Mouse (Mus musculus) stomach, embryonic 14.5 days (tissue): Measurements from ENCODE around the gene Armh3. TPM values are rescaled to one million over a fixed set of nuclear protein-coding genes. Genes with fewer than 3 reads are reported as not detected.

Experiments
- ATAC-seq: fragments of 200-750 bp; cut with Nextera tagmentation; 2 replicates; pipeline ENCODE4 v1.8.0; 2017; ENCODE audit warnings: low read depth, moderate TSS enrichment; ENCODE audit not compliant: insufficient number of reproducible peaks, insufficient read depth, low FRiP score
- H3K27ac ChIP-seq: fragments of 300-500 bp; sonication (generic); 2 replicates; pipeline ENCODE4 v1.5.1; 2014; ENCODE audit warnings: mild to moderate bottlenecking, low read length, moderate library complexity, mixed read lengths
- H3K27me3 ChIP-seq: fragments of 300-500 bp; sonication (generic); 2 replicates; pipeline ENCODE4 v1.6.1; 2014; ENCODE audit warnings: low read length, control low read depth, mixed read lengths; ENCODE audit not compliant: control insufficient read depth, insufficient read depth
- H3K36me3 ChIP-seq: fragments of 300-500 bp; sonication (generic); 2 replicates; pipeline ENCODE4 v1.6.1; 2014; ENCODE audit warnings: mild to moderate bottlenecking, control low read depth, low read length, moderate library complexity, mixed read lengths; ENCODE audit not compliant: control insufficient read depth, insufficient read depth
- H3K4me1 ChIP-seq: fragments of 300-500 bp; sonication (generic); 2 replicates; pipeline ENCODE4 v1.6.1; 2014; ENCODE audit warnings: low read length, control low read depth, mixed read lengths; ENCODE audit not compliant: control insufficient read depth, insufficient read depth
- H3K4me2 ChIP-seq: fragments of 300-500 bp; sonication (generic); replicated peaks from 2 replicates; pipeline ENCODE4 v1.6.1; 2014; ENCODE audit warnings: low read depth, low read length, control low read depth
- H3K4me3 ChIP-seq: fragments of 300-500 bp; sonication (generic); 2 replicates; pipeline ENCODE4 v1.5.1; 2014; ENCODE audit warnings: low read depth, low read length, control low read depth
- H3K9ac ChIP-seq: fragments of 300-500 bp; sonication (generic); replicated peaks from 2 replicates; pipeline ENCODE4 v1.6.1; 2014; ENCODE audit warnings: low read depth, mild to moderate bottlenecking, control low read depth, low read length, moderate library complexity, mixed read lengths
- H3K9me3 ChIP-seq: fragments of 300-500 bp; sonication (generic); 2 replicates; pipeline ENCODE4 v1.6.1; 2016; ENCODE audit warnings: low read depth, low read length, control low read depth; ENCODE audit not compliant: control insufficient read depth
- WGBS: fragments of 180-500 bp; shearing (Covaris S2); extraction: QIAGEN DNeasy Blood & Tissue Kit; methylation state at CpG from one replicate; pipeline ENCODE4 v1.1.7; 2014; 5-methylcytosine and 5-hydroxymethylcytosine counted together
- polyA plus RNA-seq: library from polyadenylated mRNA; unstranded; fragments of >200 nt; fragmentation: Nextera tagmentation; extraction: Ambion mirVana; gene quantifications from 2 replicates; pipeline ENCODE4 v1.2.1, GENCODE M21; 2014

The Armh3 gene
- polyA plus RNA-seq, 1 experiment from 2014 or later, result 21.0 TPM

- H3K27me3 ChIP-seq, result no peaks in the 10 kb centered on the region
- no peak for ATAC-seq
- WGBS, result 95% methylated on average over 3 of the region's 3 CpGs
- H3K9ac ChIP-seq, result no peak overlapping the region
- no peaks in the 10 kb centered on the region for H3K36me3 ChIP-seq
- no peak overlapping the region for H3K4me2 ChIP-seq
- no peaks in the 10 kb centered on the region for H3K9me3 ChIP-seq
- no peak overlapping the region for H3K4me3 ChIP-seq
- peaks cover 11% of the 10 kb centered on the region for H3K4me1 ChIP-seq
- H3K27ac ChIP-seq, result no peak overlapping the region
Observed at GRCm38 (mm10) chr19:45847016-45847732, 151.1 kb downstream of the Armh3 start.

GRCm38 (mm10) chr19:45844209-45844608 is 154.1 kb downstream of the Armh3 start:
- H3K27me3 ChIP-seq, result no peaks in the 10 kb centered on the region
- no peaks in the 10 kb centered on the region for H3K9me3 ChIP-seq
- H3K27ac ChIP-seq, result no peak overlapping the region; the same call in 1 of the 2 replicates
- ATAC-seq, result no peak
- no peak overlapping the region for H3K4me2 ChIP-seq
- no peak overlapping the region for H3K4me3 ChIP-seq
- H3K9ac ChIP-seq, result no peak overlapping the region
- peaks cover 11% of the 10 kb centered on the region for H3K4me1 ChIP-seq
- 55% methylated on average over 3 of the region's 3 CpGs for WGBS
- no peaks in the 10 kb centered on the region for H3K36me3 ChIP-seq

- H3K36me3 ChIP-seq, result no peaks in the 10 kb centered on the region
- H3K27ac ChIP-seq, result peak overlapping the region; percentile 52; the same call in 1 of the 2 replicates
- no peaks in the 10 kb centered on the region for H3K9me3 ChIP-seq
- H3K4me3 ChIP-seq, result no peak overlapping the region
- H3K27me3 ChIP-seq, result no peaks in the 10 kb centered on the region
- no peak; the same call in 1 of the 2 replicates for ATAC-seq
- 0 out of 2 replicates have a peak overlapping the region, but pooled peaks have one; percentile 5 for H3K4me2 ChIP-seq
- WGBS, result 43% methylated on average over 10 of the region's 10 CpGs
- peaks cover 11% of the 10 kb centered on the region for H3K4me1 ChIP-seq
- H3K9ac ChIP-seq, result no peak overlapping the region
Observed at GRCm38 (mm10) chr19:45843424-45843823, 154.9 kb downstream of the Armh3 start.

- H3K27me3 ChIP-seq, result no peaks in the 10 kb centered on the region
- WGBS, result 72% methylated on average over 12 of the region's 12 CpGs
- no peak for ATAC-seq
Observed at GRCm38 (mm10) chr19:45837050-45837994, 161.0 kb downstream of the Armh3 start.

GRCm38 (mm10) chr19:45835490-45835889 is 162.8 kb downstream of the Armh3 start:
- Histone ChIP-seq H3K4me2 (no peak overlapping the region), H3K9me3 (no peaks in the 10 kb centered on the region), H3K9ac (no peak overlapping the region), H3K36me3 (no peaks in the 10 kb centered on the region), H3K27me3 (no peaks in the 10 kb centered on the region), H3K27ac (no peak overlapping the region), H3K4me3 (no peak overlapping the region), H3K4me1 (no peaks in the 10 kb centered on the region)
- no peak for ATAC-seq
- 74% methylated on average over 10 of the region's 10 CpGs for WGBS

More at GRCm38 (mm10) chr19:45837050-45837994, 161.0 kb downstream of the Armh3 start:
- no peak overlapping the region for H3K4me2 ChIP-seq
- no peaks in the 10 kb centered on the region for H3K9me3 ChIP-seq
- no peak overlapping the region for H3K9ac ChIP-seq
- H3K4me1 ChIP-seq, result no peaks in the 10 kb centered on the region
- no peak overlapping the region for H3K4me3 ChIP-seq
- peak overlapping the region; percentile 71; the same call in 1 of the 2 replicates for H3K27ac ChIP-seq
- no peaks in the 10 kb centered on the region for H3K36me3 ChIP-seq

- Histone ChIP-seq H3K27ac (no peak overlapping the region), H3K4me2 (no peak overlapping the region), H3K4me1 (no peaks in the 10 kb centered on the region), H3K27me3 (no peaks in the 10 kb centered on the region), H3K36me3 (no peaks in the 10 kb centered on the region), H3K9me3 (no peaks in the 10 kb centered on the region), H3K4me3 (no peak overlapping the region), H3K9ac (no peak overlapping the region)
- WGBS, result 90% methylated on average over 10 of the region's 10 CpGs
- no peak for ATAC-seq
Observed at GRCm38 (mm10) chr19:45833665-45834064, 164.6 kb downstream of the Armh3 start.

- Histone ChIP-seq H3K9me3 (no peaks in the 10 kb centered on the region), H3K4me3 (no peak overlapping the region), H3K27ac (no peak overlapping the region), H3K4me2 (no peak overlapping the region), H3K9ac (no peak overlapping the region), H3K4me1 (no peaks in the 10 kb centered on the region), H3K27me3 (no peaks in the 10 kb centered on the region), H3K36me3 (no peaks in the 10 kb centered on the region)
- no peak for ATAC-seq
- WGBS, result 34% methylated on average over 2 of the region's 2 CpGs
Observed at GRCm38 (mm10) chr19:45830679-45831078, 167.6 kb downstream of the Armh3 start.

GRCm38 (mm10) chr19:45827736-45828135 is 170.6 kb downstream of the Armh3 start:
- Histone ChIP-seq H3K36me3 (no peaks in the 10 kb centered on the region), H3K27ac (no peak overlapping the region), H3K4me2 (no peak overlapping the region), H3K9ac (no peak overlapping the region), H3K4me3 (no peak overlapping the region), H3K9me3 (no peaks in the 10 kb centered on the region), H3K4me1 (no peaks in the 10 kb centered on the region), H3K27me3 (no peaks in the 10 kb centered on the region)
- 90% methylated on average over 3 of the region's 3 CpGs for WGBS
- no peak for ATAC-seq
